8 mouse cellular contexts compared by ENCODE assay signal in genomic region chr11:77372196-77372904, GRCm38 (mm10).
DNase-seq lines count a peak whose midpoint lies in the region; ATAC-seq and TF ChIP-seq lines count a peak whose summit lies in the region.

No protein-coding gene starts in this region.

- peak; percentile 4 for DNase-seq in midbrain, postnatal 0 days (ENCODE audit: low spot score)
- DNase-seq in midbrain, embryonic 10.5 days (ENCODE audit: low spot score) = no peak
- DNase-seq in heart, postnatal 14 days = peak; percentile 40 to 67
- DNase-seq in lung, postnatal 10 days = peak; percentile 70
- peak; percentile 59 for DNase-seq in thymus, postnatal 4 days
- DNase-seq in forebrain, embryonic 14.5 days (ENCODE audit: low spot score) = no peak

- H3K36me3 ChIP-seq in midbrain, postnatal 0 days (ENCODE audit: insufficient read depth, low read length) = no peaks in the 10 kb centered on the region
- H3K36me3 ChIP-seq in midbrain, embryonic 10.5 days = no peaks in the 10 kb centered on the region
- H3K36me3 ChIP-seq in embryonic facial prominence, embryonic 12.5 days = no peaks in the 10 kb centered on the region
- H3K36me3 ChIP-seq in forebrain, embryonic 14.5 days (ENCODE audit: control insufficient read depth, insufficient read depth, low read length) = no peaks in the 10 kb centered on the region
- H3K36me3 ChIP-seq in forebrain, embryonic 16.5 days (ENCODE audit: control insufficient read depth, insufficient read depth) = no peaks in the 10 kb centered on the region

- H3K4me3 ChIP-seq in midbrain, postnatal 0 days (ENCODE audit: low read depth, low read length) = no peak overlapping the region
- H3K4me3 ChIP-seq in midbrain, embryonic 10.5 days = no peak overlapping the region
- no peak overlapping the region for H3K4me3 ChIP-seq in embryonic facial prominence, embryonic 12.5 days
- no peak overlapping the region for H3K4me3 ChIP-seq in forebrain, embryonic 14.5 days (ENCODE audit: low read depth, low read length)
- H3K4me3 ChIP-seq in forebrain, embryonic 16.5 days (replicated peaks; ENCODE audit: low read length) = no peak overlapping the region

- no peak overlapping the region for H3K4me2 ChIP-seq in midbrain, postnatal 0 days (ENCODE audit: low read depth, low read length, poor library complexity, severe bottlenecking)
- H3K4me2 ChIP-seq in embryonic facial prominence, embryonic 12.5 days (replicated peaks) = no peak overlapping the region
- no peak overlapping the region for H3K4me2 ChIP-seq in forebrain, embryonic 14.5 days (ENCODE audit: low read length)
- H3K4me2 ChIP-seq in forebrain, embryonic 16.5 days (ENCODE audit: low read length) = no peak overlapping the region

- no peaks in the 10 kb centered on the region for H3K9me3 ChIP-seq in midbrain, postnatal 0 days (ENCODE audit: low read length)
- H3K9me3 ChIP-seq in midbrain, embryonic 10.5 days (replicated peaks) = no peaks in the 10 kb centered on the region
- H3K9me3 ChIP-seq in embryonic facial prominence, embryonic 12.5 days = no peaks in the 10 kb centered on the region
- no peaks in the 10 kb centered on the region for H3K9me3 ChIP-seq in forebrain, embryonic 14.5 days (replicated peaks; ENCODE audit: control insufficient read depth, low read length)
- H3K9me3 ChIP-seq in forebrain, embryonic 16.5 days (ENCODE audit: control insufficient read depth, low read length) = no peaks in the 10 kb centered on the region

- TF ChIP-seq CTCF in midbrain, postnatal 0 days (IDR thresholded peaks at IDR 0.05) = no peak

- no peak overlapping the region for H3K27ac ChIP-seq in midbrain, postnatal 0 days (ENCODE audit: low read depth, low read length)
- H3K27ac ChIP-seq in midbrain, embryonic 10.5 days (replicated peaks) = no peak overlapping the region
- 0 out of 2 replicates have a peak overlapping the region, but pooled peaks have one; percentile 9 for H3K27ac ChIP-seq in embryonic facial prominence, embryonic 12.5 days
- no peak overlapping the region for H3K27ac ChIP-seq in forebrain, embryonic 14.5 days (ENCODE audit: low read depth, low read length)
- no peak overlapping the region for H3K27ac ChIP-seq in forebrain, embryonic 16.5 days (ENCODE audit: low read length)

- ATAC-seq in midbrain, postnatal 0 days (ENCODE audit: low FRiP score) = no peak
- ATAC-seq in embryonic facial prominence, embryonic 12.5 days (ENCODE audit: insufficient number of reproducible peaks, insufficient read depth, low FRiP score, low TSS enrichment) = no peak
- no peak for ATAC-seq in forebrain, embryonic 14.5 days
- ATAC-seq in forebrain, embryonic 16.5 days = no peak

- no peaks in the 10 kb centered on the region for H3K4me1 ChIP-seq in midbrain, postnatal 0 days (ENCODE audit: insufficient read depth, low read length)
- no peaks in the 10 kb centered on the region for H3K4me1 ChIP-seq in midbrain, embryonic 10.5 days
- H3K4me1 ChIP-seq in embryonic facial prominence, embryonic 12.5 days = peaks cover 12% of the 10 kb centered on the region; the same call in 1 of the 2 replicates
- H3K4me1 ChIP-seq in forebrain, embryonic 14.5 days (ENCODE audit: control insufficient read depth, insufficient read depth, low read length) = no peaks in the 10 kb centered on the region
- H3K4me1 ChIP-seq in forebrain, embryonic 16.5 days (replicated peaks; ENCODE audit: control insufficient read depth, insufficient read depth, low read length) = no peaks in the 10 kb centered on the region

- no peaks in the 10 kb centered on the region for H3K27me3 ChIP-seq in midbrain, postnatal 0 days (ENCODE audit: insufficient read depth, low read length)
- no peaks in the 10 kb centered on the region for H3K27me3 ChIP-seq in midbrain, embryonic 10.5 days (ENCODE audit: low read depth, poor library complexity, severe bottlenecking)
- H3K27me3 ChIP-seq in embryonic facial prominence, embryonic 12.5 days = no peaks in the 10 kb centered on the region
- H3K27me3 ChIP-seq in forebrain, embryonic 14.5 days (replicated peaks; ENCODE audit: control insufficient read depth, insufficient read depth, low read length) = no peaks in the 10 kb centered on the region
- no peaks in the 10 kb centered on the region for H3K27me3 ChIP-seq in forebrain, embryonic 16.5 days (replicated peaks; ENCODE audit: control insufficient read depth, insufficient read depth, low read length)

- WGBS in midbrain, postnatal 0 days = 87% methylated on average over 8 of the region's 8 CpGs
- 69% methylated on average over 8 of the region's 8 CpGs for WGBS in midbrain, embryonic 10.5 days
- WGBS in embryonic facial prominence, embryonic 12.5 days = 28% methylated on average over 8 of the region's 8 CpGs
- 78% methylated on average over 8 of the region's 8 CpGs for WGBS in forebrain, embryonic 14.5 days
- WGBS in forebrain, embryonic 16.5 days = 80% methylated on average over 8 of the region's 8 CpGs

- intact Hi-C loops in heart, postnatal 14 days (cut with DNase I) = no loop called here

- H3K9ac ChIP-seq in midbrain, postnatal 0 days (replicated peaks; ENCODE audit: low read length, poor library complexity, severe bottlenecking) = no peak overlapping the region
- H3K9ac ChIP-seq in embryonic facial prominence, embryonic 12.5 days = no peak overlapping the region
- H3K9ac ChIP-seq in forebrain, embryonic 14.5 days (ENCODE audit: low read length) = no peak overlapping the region
- no peak overlapping the region for H3K9ac ChIP-seq in forebrain, embryonic 16.5 days (replicated peaks; ENCODE audit: low read depth, low read length)

Comparison
In these comparisons a context has a peak if more than half of its experiments do, and no peak if none do; other contexts are left out.
1. DNase-seq: peak in midbrain, postnatal 0 days (single experiment), heart, postnatal 14 days (2 of 2), lung, postnatal 10 days (single experiment) and thymus, postnatal 4 days (single experiment); none in midbrain, embryonic 10.5 days (single experiment) and forebrain, embryonic 14.5 days (single experiment).